Mouse (Mus musculus): ENCODE data around the gene Il10rb.

- no peak for TF ChIP-seq CTCF (IDR thresholded peaks at IDR 0.05; ENCODE audit: low read depth)
- no peak for TF ChIP-seq EP300 (optimal IDR thresholded peaks at IDR 0.05)
These were observed 29.3 kb upstream of the Il10rb start for GRCm38 (mm10) chr16:91376701-91377100.
